Mouse (Mus musculus): ENCODE data around the gene Ube2r2.

Ube2r2 gene

DNA sequence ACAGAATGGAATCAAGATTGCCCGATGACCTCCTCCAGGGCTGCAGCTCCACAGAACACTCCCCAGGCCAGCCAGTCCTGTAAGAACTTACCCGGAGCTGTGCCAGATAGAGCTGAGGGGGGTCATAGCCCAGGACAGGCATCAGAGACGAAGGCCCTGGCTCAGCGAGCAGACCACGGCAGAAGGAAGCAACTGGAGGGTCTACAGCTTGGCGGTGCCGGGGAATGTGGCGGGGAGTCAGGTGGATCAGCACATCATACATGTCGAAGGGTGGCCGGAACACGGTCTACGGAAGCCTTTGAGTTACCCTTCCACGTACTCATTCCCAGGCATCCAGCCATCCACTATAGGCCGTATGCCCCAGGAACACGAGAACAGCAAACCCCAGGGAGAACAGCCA lies 19.8 kb upstream of the Ube2r2 start:
- in situ Hi-C loops (cut with MboI; ENCODE audit: unreplicated experiment in 2 of 2), result loop anchor here (5.0 to 25.0 kb wide), 4 partner anchors 53 to 828 kb away; partner anchors contain the start of genes Ndufb6 (in 1 of the 2) and Ubap2 (in 1 of the 2)

DNA sequence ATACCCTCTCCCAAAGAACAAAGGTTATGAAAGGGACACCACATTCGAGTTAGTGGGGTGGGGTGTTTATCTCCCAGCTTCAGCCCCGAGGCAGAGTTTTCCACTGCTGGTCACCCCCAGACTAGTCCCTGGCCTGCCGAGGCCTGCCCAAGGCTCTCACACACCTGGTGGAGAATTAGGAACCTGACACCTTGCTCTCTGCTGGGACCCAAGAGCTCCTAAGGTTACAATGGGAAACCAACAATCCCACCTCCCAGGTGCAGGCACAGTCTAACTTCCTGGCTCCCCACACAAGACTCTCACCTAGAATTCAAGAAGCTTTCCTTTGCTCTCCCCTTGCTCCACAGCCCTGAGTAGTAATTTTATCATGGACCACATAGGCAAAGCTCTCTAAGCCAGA lies 18.7 kb upstream of the Ube2r2 start:
- in situ Hi-C loops (cut with MboI; ENCODE audit: unreplicated experiment in 2 of 2), result loop anchor here (5.0 to 25.0 kb wide), 4 partner anchors 55 to 830 kb away; partner anchors contain the start of genes Ndufb6 (in 1 of the 2) and Ubap2 (in 1 of the 2)

DNA sequence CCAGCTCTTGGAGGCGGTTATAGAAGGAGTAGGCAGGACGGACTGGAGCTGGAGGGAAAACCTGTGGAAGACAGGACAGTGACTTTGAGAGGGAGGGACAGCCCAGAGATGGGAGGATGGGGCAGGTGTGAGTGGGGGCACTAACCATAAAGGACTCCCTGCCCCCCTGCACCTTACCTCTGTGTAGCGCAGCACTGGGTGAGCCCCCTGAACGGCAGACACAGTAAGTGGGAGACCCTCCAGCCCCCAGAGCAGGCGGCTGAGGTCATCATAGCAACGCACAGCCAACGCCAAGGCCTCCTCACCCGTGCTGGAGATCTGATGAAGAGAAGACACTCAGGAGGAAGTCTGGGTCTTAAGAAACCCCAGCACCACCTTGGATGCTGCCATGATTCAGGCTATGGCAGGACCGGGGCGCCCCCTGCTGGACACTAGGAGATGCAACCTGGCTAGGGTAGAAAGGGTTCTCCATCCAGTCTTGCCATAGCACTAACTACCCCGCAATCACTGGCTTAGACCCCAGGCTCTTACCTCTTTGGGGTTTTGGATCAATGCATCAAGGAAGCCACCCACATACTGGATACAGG lies 16.7 kb upstream of the Ube2r2 start:
- in situ Hi-C loops (cut with MboI; ENCODE audit: unreplicated experiment in 2 of 2), result loop anchor here (5.0 to 25.0 kb wide), 4 partner anchors 56 to 831 kb away; partner anchors contain the start of genes Ndufb6 (in 1 of the 2) and Ubap2 (in 1 of the 2)

DNA sequence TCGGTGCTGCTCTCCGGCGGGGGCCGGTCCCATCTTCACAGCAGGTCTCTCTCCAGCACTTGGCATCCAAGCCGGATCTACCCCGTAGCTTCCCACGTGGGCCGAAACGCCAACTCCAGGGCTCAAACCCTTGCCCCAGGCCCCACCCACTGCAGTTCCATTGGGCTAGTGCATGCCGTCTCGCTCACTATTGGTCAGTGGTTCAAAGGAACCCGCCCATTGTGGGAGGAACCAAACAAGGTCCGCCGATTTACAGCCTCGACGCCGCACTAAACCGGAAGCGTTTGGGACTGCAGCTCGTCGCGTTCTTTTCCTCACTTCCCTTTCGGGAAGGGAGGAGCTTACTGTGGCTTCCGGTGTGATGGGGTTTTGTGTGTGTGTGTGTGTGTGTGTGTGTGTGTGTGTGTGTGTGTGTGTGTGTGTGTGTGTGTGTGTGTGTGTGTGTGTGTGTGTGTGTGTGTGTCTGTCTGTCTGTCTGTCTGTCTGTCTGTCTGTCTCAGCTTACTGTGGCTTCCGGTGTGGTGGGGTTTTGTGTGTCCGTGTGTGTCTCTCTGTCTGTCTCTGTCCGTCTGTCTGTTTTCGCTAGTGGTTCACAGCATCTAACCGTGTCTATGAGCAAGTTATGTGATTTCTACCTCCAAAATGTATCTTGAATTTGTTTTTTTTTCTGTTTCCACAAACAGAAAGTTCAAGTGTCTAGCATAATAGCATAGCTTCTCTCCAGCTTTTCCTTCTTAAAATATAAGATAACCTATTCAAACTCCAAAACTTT lies 11.2 kb upstream of the Ube2r2 start, which contains the start of gene Nol6:
Gene Nol6, minus strand, starts transcription at position 276 of the 772 bp plus-strand sequence.
- in situ Hi-C loops (cut with MboI; ENCODE audit: unreplicated experiment in 2 of 2), result loop anchor here (5.0 to 25.0 kb wide), 4 partner anchors 148 to 837 kb away; partner anchors contain the start of genes Aptx (in 1 of the 2), Ndufb6 (in 1 of the 2) and Smu1 (in 1 of the 2)

DNA sequence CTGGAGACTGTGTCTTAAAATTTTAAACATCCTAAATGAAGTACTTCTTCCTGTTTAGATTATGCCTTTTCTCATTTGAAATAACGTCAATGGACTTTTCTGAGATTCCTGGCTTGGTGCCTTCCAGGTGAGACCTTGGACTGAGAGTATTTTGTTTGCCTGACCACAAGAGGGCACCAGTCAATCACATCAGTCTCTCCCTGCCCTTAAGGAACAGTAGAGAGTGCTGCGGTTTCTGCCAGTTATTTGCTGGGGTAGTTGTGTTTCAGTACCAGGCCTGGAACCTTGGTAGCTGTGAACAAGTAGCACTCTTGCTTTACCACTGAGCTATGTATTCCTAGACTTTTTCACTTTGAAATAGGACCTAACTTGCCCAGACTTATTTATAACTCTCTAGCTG lies 6.1 kb upstream of the Ube2r2 start:
- in situ Hi-C loops (cut with MboI; ENCODE audit: unreplicated experiment in 2 of 2), result loop anchor here (5.0 to 25.0 kb wide), 4 partner anchors 98 to 425 kb away; partner anchors contain the start of genes Smu1 (in 2 of the 2) and Aptx (in 1 of the 2)

DNA sequence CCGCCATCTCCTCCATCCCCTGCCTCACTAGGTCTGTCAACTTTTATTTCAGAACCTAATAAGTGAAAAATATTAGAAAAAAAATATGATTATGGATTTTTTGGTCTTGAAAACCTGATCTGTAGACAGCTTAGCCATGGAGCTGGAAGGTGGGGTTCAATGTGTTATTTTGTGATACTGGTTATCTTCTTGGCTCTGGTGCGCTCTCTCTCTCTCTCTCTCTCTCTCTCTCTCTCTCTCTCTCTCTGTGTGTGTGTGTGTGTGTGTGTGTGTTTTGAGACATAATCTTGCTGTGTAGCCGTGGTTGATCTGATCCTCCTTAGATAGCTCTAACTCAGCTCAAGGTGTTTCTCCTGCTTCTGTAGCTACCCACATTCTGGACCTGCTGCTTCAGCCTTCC lies 5.7 kb upstream of the Ube2r2 start:
- in situ Hi-C loops (cut with MboI; ENCODE audit: unreplicated experiment in 2 of 2), result loop anchor here (5.0 to 25.0 kb wide), 7 partner anchors 37 to 425 kb away; partner anchors contain the start of genes Smu1 (in 2 of the 2) and Aptx (in 1 of the 2)

DNA sequence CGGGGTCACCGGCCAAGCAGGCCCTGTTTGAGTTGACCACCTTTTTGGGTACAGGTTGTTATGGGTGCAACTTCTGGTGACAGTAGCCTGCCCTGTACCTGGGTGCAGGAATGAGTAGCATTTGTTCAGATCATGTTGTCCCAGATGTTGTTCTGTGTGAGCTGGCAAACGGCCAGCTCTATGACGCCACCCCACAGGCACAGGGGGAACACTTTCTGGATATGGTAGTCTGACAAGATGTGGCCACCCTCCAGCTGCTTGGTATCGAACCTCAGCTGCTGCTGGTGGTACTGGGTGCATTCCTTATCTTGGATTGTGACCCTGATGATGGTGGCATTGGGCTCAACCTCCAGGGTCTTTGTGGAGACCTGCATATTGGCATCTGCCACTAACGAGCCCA lies 3.1 kb upstream of the Ube2r2 start:
- in situ Hi-C loops (cut with MboI; ENCODE audit: unreplicated experiment in 2 of 2), result loop anchor here (5.0 to 25.0 kb wide), 4 partner anchors 35 to 370 kb away; partner anchors contain the start of gene Smu1 (in 1 of the 2)

DNA sequence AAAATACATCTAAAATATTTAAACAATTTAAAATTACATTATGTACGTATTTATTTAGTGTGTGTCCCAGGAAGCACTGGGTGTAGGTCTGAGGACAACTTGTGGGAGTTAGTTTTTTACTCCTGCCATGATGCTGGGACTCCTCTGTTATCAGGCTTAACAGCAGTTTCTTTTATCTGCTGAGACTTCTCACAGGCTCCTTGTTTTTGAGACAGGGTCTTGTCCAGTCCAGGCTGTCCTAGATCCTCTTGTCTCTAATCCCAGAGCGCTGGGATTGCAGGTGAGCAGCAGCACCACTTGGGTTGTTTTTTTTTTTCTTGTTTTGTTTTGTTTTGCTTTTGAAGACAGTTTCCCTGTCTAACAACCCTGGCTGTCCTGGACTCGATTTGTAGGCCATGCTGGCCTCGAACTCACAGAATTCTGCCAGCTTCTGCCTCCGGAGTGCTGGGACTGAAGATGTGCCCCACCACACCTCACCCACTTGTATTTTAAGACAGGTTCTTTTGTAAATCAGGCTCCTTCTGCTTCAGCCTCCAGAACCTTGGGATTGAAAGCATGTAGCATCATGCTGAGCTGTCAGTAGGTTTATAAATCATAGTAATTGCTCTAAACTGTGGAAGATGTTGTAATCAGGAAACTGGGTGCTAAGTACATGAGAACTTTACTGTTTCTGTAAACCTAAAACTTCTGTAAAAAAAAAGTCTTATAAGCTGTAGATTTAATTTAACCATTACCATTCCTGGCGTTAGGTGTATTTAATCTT lies 1.8 kb upstream of the Ube2r2 start:
- in situ Hi-C loops (cut with MboI; ENCODE audit: unreplicated experiment in 2 of 2), result loop anchor here (5.0 to 25.0 kb wide), 4 partner anchors 34 to 371 kb away; partner anchors contain the start of gene Smu1 (in 1 of the 2)

DNA sequence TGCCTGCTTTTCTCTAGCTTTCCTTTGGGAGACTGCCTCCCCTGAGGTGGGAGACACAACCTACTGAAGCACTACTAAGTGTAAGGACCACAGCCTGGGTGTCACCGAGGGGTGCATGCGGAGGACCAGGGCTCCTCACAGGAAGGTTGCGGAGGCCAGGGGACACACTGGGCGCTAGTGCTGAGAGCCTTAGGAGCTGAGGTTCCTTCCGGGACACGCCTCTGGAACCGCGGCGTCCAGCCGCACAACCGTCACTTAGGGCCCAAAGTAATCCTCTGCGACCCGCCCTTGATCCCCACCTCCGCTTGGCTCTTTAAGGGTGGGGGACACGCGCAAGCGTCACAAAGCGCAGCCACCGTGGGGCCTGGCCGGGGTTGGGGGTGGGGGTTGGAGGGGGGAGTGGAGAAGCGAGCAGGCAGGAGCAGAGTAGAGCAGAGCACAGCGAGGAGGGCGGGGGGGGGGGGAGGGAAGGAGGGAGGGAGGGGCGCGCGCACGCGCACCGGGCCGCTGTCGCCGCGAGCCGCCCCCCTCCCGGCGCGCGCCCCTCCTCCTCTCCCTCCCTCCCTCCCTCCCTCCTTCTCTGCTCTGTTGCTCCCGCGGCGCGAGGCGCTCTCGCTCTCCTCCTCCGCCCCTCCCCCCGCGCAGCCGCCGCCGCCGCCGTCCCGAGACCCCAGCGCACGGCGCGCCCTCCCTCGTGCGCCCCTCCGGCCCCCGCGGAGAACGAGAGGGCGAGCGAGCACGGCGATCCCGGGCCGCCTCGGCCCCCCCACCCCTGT lies 420 bp upstream of the Ube2r2 start:
- in situ Hi-C loops (cut with MboI; ENCODE audit: unreplicated experiment in 2 of 2), result loop anchor here (5.0 to 25.0 kb wide), 4 partner anchors 32 to 373 kb away; partner anchors contain the start of gene Smu1 (in 1 of the 2)

DNA sequence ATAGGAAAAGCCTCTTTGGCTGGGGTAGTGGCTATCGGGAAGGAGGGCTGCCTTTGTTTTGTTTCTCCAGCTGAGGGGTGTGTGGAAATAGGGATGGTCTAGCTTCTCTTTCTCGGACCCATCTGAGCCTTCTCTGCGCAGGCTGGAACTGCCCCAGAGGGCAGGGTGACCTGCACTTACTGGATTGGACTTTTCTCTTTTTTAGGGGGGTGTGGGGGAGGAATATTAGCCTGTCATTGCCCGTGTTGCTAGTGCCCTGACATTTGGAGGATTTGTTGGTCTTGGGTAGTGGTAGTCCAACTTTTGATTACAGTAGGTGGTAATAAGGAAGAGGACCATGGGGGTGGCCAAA lies 887 bp downstream of the Ube2r2 start:
- in situ Hi-C loops (cut with MboI; ENCODE audit: unreplicated experiment in 2 of 2), result loop anchor here in 1 of 2 experiments (25.0 kb wide), 1 partner anchor 374 kb away; the partner anchor contains the start of gene Smu1

DNA sequence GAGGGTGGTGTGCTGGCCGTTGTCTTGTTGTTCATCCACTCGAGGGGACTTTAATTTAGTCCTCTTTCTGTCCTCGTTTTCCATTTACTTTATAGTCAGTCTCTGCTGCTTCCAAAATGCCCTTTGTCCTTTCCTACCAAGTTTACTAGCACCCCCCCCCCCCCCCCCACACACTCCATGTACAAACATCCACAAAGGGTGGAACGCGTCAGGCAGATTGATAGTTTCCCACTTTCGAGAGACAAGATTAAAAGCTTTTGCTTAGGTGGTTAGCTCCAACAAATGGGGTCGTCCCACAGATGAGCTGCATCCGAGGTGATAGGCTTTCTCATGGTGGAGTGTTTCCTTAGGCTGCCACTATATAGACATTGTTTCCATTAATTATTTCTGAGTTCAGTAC lies 1.3 kb downstream of the Ube2r2 start:
- in situ Hi-C loops (cut with MboI; ENCODE audit: unreplicated experiment in 2 of 2), result loop anchor here in 1 of 2 experiments (25.0 kb wide), 1 partner anchor 375 kb away; the partner anchor contains the start of gene Smu1

DNA sequence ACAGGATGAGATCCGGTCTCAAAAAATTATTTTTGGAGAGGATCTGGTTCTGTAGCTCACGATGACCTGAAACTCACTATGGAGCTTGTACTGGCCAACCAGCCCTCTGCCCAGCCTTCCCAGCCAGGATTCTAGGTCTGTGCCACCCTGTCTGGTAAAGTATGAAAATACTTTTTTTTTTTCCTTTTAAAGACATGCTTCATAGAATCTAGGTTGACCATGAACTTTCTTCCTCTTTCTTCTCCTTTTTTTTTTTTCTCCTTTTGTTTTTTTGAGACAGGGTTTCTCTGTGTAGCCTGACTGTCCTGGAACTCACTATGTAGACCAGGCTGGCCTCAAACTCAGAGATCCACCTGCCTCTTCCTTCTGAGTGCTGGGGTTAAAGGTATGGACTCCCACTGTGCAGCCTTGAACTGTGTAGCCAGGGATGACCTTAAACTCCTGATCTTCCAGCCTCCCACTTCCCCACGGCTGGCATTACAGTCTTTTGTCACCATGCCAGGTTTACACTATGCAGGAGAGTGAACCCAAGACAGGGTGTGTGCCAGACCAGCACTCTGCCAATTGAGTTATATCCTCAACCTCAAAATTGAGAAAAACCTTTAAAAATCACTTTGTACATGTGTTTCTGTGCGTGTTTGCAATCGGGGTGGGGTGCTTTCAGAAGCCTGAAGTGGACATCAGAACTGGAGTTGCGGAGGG lies 4.8 kb downstream of the Ube2r2 start:
- in situ Hi-C loops (cut with MboI; ENCODE audit: unreplicated experiment in 2 of 2), result loop anchor here in 1 of 2 experiments (25.0 kb wide), 1 partner anchor 378 kb away; the partner anchor contains the start of gene Smu1

DNA sequence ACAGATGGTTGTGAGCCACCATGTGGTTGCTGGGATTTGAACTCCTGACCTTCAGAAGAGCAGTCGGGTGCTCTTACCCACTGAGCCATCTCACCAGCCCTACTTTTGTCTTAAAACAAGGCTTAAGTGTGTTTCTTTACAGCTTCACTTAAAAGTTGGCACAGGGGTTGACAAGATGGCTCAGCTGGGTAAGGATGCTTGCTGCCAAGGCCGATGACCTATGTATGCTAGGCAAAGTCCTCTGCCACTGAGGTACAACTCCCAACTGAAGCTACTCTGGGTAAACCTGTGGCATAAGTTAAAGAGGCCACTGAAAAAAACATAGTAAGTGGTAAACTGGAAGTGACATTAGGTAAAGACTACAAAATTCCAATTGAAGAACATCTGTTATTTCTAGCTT lies 7.1 kb downstream of the Ube2r2 start:
- in situ Hi-C loops (cut with MboI; ENCODE audit: unreplicated experiment in 2 of 2), result loop anchor here in 1 of 2 experiments (25.0 kb wide), 1 partner anchor 380 kb away; the partner anchor contains the start of gene Smu1

DNA sequence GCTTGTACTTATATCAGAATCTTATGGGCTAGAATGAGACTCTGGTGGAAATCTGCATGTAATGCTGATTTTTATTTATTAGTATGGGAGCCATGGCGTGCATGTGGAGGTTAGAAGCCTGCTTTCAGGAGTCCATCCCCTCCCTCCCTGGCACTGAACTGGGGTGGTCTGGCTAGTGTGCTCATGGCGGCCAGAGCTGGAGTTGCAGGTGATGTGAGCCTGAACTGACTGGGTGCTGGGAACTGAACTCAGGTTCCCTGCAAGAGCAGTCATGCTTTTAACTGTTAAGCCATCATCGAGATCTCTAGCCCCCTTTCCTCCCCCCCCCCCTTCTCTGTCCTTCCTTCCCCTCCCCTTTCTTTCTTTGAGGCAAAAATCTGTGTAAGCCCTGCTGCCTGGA lies 14.3 kb downstream of the Ube2r2 start:
- in situ Hi-C loops (cut with MboI; ENCODE audit: unreplicated experiment in 2 of 2), result loop anchor here in 1 of 2 experiments (25.0 kb wide), 1 partner anchor 388 kb away; the partner anchor contains the start of gene Smu1

DNA sequence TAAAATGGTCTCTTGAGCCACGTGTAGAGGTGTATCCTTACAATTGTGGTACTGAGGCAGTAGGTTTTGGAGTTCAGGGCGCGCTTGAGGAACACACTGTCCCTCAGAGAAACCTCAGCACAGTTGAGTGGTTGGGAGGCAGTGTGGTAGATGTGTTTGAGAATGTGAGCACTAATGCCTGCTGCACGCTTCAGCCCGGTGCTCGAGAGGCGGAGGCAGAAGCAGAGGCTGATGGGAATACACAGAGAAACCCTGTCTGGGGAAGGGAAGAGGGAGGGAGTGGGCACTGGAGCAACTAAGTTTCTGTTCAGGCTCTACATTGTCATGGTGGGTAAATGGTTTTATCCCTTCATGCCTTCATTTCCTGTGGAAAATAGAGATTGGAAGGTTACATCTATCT lies 15.6 kb downstream of the Ube2r2 start:
- in situ Hi-C loops (cut with MboI; ENCODE audit: unreplicated experiment in 2 of 2), result no loop called here

DNA sequence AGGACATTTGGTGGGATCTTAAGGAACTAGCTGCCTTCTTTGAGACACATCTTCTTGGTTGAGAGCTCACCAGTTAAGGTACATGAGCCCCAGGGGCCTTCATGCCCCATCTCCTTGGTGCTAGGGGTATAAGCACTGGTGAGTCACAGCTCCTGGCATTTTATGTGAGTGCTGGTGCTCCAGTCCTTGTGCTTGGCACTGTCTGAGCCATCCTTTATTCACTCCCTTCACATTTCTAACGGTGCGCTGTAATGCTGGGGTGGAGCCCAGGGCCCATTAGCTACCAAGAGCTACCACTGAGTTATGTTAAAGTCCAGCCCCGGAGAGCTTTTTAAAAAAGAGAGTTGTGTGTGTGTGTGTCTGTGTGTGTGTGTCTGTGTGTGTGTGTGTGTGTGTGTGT lies 17.6 kb downstream of the Ube2r2 start:
- in situ Hi-C loops (cut with MboI; ENCODE audit: unreplicated experiment in 2 of 2), result no loop called here

DNA sequence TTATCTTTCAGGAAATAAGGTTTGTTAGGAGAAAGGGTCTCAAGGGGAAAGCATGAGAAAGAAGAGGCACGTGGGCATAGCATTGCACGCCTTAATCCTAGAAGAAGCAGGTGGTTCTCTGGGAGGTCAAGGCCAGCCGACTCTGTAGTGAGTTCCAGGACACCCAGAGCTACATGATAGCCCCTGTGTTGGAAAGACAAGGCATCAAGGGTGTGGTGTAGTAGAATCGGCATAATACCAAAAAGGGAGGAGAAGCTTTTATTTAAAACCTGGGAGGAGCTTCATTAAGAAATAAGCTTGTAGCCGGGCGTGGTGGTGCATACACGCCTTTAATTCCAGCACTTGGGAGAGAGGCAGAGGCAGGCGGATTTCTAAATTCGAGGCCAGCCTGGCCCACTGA lies 21.4 kb downstream of the Ube2r2 start:
- in situ Hi-C loops (cut with MboI; ENCODE audit: unreplicated experiment in 2 of 2), result no loop called here

DNA sequence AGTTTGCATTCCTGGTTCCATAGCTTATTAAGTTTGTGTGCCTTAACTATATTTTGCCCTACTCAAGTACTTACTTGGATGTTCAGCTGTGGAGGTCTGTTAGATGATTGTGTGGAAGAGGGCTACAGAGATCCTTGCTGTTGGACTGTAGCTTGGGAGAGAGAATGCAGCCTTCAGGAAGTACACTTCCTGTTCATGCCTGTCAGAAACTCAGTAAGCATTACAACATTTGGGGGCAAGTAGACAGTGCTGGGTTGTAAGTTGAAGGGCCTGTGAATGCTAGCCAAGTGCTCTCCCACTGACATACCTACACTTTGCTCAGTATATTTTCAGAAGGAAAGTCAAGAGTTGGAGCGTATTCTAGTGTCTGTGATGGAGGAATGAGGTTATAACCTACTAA lies 22.7 kb downstream of the Ube2r2 start:
- in situ Hi-C loops (cut with MboI; ENCODE audit: unreplicated experiment in 2 of 2), result no loop called here

DNA sequence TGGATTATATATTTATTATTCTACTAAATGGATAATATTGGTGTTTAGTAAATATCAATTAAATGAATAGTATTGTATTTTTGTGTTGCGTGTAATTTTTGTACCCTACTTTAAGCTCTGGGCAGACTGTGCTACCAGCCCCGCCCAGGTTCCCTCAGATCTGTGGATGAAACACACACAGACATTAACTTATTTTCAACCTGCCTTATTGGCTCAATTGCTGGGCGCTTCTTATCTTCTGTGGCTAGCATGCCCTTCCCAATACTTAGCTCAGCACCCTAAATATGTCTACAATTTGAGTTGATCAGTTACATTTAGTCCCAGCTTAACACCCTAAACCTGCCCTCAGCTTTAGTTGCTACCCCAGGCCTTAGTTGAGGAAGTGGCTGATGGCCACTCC lies 25.7 kb downstream of the Ube2r2 start:
- in situ Hi-C loops (cut with MboI; ENCODE audit: unreplicated experiment in 2 of 2), result no loop called here

Data from v-Abl transformed pro-B cells (cell line).